Mouse (Mus musculus) layer of hippocampus, adult 11-12 months (tissue): Measurements from ENCODE around the gene Xiap.

Experiments used
- DNase-seq: peaks from one replicate; pipeline ENCODE4 v3.0.0; 2022; ENCODE audit warnings: low spot score

Gene Xiap

DNA sequence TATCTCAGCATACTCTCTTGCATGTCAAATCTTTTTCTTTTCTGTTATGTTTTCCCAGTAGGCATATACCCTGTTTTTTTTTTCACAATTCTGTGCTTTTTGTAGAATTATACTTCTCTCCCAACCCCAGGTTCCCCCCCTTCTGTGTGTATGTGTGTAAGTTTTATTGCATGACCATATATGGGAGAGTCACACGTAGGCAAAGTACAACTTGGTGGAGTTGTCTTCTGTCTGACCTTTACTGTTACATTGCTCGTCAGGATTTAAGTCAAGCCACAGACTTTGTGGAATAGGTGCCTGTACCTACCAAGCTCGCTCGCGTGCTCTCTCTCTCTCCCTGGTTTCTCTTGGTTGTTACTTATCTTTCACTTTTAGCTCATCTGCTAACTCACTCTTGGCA, 28.7 kb downstream of the Xiap start:
- DNase-seq, result no peak

DNA sequence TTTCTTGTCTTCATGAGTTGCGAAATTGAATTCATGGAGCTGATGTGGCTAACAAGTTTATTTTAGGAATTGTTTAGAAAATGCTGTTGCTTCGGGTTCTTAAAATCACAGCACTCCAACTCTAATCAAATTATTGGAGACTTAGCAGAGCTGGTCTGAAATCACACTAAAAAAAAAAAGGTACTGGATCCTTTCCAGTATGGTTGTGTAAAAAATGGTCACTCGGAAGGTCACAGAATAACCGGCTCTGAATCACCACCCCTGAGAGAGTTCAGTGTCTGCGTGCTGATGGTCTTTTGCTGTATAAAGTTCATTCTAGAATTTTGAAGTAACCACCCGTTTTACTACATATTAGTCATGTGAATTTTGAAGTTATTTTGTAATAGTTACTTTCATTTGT, 47.7 kb downstream of the Xiap start:
- no peak for DNase-seq

DNA sequence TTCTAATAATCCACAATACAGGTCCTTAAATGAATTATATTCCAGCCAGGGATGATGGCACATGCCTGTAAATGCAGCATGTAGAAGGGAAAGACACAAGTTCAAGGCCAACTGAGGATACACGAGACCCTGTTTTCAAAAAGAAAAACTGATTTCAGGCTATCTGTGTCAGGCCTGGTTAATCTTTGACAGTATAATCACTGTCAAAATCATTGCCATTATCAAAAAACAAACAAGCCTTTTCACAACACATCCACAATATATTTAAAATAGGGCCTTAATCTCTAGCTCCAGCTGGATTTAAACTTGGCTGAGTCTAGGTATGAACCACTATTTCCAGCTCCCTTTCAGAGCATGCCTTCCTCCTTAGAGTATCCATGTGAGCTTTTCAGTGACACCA, 51.1 kb downstream of the Xiap start:
- DNase-seq, result no peak

DNA sequence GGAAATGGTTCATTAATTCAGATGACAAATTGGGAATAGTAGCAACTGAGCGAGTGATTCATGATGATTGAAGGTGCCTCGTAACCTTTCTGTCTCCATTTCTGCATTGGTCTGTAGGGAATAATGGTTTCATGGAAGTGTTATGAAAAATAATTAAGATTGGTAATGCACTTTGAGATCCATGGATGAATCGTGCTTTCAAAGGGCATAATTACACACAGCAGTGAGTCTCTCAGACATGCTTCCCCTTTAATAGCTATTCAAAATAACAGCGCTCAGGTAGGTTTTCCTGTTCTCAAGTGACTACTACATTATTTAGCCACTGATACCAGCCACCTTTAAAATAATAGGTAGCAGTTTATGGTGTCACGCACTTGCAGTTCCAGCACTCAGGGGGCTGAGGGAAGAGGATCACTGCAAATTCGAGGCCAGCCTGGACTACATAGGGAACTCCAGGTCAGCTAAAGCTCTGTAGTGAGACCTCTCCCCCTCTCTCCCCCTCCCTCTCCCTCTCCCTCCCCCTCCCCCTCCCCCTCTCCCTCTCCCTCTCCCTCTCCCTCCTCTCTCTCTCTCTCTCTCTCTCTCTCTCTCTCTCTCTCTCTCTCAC, 60.1 kb downstream of the Xiap start:
- no peak for DNase-seq

DNA sequence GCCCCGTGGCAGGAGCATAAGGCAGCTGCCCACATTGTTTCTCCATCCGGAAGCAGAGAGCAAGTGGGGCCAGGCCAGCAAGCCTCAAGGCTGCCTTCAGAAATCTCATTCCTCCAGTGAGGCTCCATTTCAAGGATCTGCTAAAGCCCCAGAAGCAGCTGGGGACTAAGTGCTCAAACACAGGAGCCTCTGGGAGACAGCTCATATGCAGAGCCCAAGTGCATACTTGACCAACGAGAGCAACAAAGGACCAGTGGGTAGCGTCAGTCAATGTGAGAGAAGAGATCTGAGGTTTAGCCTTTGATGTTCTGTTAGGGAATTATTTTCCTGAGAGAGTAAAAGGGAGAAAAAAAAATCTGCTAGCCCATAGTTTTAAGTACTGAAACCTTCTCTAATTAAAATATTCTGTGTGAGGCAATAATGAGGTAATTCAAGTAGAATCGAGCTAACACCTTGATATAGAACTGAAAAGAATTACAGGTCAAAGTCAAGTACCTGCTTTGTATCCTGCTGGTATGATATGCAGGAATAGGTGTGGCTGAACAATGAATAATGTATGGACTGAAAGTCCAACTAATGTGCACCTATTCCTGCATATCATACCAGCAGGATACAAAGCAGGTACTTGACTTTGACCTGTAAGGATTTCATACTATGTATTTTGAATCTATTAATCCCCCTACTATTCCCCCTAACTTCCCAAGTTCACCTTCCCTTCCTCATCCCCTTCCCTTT, 65.7 kb downstream of the Xiap start:
- no peak for DNase-seq

DNA sequence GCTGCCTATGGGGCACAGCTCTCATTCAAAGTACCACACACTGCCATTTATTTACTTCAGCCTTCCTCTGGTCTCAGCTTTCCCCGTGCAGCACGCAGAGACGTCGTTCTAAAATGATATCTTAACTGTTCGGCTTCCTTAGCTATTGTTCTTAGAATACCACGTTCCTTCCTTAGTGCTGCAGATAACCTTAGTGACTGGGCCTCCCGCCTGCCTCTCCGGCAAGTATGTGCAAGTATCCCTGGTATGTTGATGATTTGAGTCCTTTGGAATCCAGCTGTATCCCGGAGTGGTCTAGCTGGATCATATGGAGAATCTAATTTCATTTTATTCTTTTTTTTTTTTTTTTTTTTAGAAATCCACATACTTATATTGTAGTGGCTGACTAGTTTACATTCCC, 80.4 kb downstream of the Xiap start:
- DNase-seq, result no peak

DNA sequence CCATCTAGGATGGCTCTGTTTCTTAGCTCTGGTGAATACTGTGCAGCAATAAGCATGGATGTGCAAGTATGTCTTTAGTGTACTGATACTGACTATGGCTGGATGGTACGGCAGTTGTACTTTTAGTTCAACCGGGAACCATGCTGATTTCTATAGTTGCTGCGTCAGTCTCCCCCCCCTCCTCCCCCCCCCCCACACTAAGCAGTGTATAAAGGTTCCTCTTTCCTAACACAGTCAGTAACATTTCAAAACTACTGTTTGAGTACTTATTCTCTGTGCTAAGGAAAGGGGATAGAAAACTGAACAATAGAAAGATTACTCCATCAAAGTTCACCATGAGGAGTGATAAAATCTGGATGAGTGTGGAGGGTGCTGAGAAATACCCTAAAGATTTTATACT, 83.1 kb downstream of the Xiap start:
- no peak for DNase-seq

DNA sequence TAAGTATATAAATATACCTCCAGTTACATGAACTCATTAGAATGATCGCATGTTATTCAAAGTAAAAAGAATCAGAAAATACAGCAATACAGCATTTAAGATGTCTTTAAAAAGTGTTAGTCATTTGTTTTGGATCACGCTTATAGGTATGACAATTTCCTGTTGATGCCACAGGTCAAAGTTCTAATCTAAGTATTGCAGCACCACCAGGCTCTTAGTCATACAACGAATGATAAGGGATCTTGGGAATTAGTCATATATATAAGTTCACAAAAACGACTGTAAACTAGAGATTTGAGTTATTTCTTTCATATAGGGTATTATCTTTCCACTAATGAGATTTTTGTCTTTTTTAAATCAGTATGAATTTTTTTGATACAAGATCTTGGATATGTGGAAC, 84.5 kb downstream of the Xiap start:
- no peak for DNase-seq

DNA sequence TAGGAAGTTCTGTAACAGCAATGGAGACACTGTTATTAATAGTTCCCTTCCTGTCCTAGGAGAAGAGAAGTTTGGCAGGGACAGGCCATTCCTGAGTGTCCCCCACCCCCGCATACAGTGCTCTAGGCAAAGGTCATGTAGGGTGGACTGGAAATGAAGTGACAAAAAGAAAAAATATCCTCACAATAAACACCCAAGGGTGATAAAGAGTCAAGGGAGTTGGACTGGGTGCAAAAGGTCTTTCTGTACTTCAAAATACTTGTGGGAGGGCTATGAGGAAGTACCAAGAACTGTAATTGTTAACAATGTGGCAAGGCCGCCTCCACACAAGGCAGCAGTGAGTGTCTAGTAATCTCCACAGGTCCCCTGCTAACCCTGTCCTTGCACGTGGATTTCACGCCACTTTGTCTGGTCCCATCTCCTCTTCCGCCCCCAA, 88.6 kb downstream of the Xiap start:
- DNase-seq, result peak; percentile 6

DNA sequence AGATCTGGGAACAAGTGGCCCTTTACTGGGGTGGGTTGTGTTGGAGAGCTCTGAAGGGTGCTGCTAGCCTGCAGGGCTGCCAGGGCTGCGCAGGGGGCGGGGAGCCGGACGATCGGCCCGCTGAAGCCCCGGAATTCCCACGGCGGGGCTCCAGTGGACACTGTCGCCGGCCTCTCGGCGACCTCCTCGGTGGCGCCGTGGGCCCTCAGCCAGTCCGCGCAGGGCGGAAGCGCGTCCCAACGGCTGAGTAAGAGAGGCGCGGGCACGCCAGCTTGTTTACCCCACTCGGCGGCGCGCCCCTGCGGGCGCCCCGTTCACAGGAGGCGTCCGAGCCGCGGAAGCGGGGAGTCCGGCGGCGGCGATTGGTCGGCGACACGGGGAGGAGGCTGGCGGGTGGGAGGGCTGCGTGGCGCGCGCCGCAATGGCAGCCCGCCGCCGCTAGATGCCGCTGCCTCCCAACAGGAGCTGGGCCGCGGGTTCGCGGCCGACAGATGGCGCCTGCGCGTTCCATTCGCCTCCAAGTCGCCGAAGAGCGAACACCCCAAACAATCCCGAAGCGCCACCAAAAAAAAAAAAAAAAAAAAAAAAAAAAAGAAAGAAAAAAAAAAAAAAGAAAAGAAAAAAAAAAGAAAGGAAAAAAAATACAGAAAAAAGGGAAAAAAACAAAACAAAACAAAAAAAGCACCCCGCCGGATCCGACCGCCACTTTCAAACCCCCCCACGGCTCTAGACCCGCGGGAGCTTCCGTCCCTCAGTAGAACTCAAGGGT, 89.5 kb downstream of the Xiap start, which contains the start of gene Stag2:
TSS of gene Stag2 (plus strand) at position 530 of the 769 bp plus-strand sequence.
- DNase-seq, result peak; percentile 85

DNA sequence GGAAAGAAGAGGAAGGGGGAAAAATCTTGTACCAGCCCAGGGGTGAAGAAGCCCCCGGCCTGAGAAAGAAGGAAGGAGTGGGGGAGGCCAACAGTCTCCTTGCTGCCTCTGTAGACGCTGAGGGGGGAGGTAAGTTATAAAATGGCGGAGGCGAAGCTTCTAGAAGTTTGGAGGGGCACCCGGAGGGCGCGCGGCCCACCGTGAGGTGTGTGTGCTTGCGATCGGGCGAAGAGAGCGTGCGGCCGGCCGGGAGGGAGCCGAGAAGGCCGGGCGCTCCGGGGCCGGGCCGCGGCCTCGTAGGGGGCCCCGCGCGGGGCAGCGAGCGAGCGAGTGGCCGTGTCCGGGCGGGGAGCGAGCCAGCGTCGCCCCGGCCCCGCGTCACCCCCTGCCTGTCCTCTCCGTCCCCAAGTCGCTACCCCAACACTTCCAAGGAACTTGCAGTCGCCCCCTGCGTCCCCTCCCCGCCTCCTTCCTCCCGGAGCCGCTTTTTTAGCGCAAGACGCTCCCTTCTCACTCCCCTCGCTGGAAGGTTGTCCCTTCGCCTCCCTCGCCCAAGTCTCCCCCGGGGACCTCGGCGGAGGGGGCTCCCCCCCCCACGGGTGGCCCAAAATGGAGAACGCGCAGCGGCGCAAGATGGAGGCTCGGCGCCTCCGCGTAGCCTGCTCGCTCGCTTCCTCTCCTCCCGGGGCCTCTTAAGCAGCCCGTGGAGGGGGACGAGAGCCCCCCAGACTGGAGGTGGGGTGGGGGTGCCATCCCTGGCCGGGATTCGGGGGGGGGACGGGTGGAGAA, 90.3 kb downstream of the Xiap start:
- DNase-seq, result peak; percentile 39

DNA sequence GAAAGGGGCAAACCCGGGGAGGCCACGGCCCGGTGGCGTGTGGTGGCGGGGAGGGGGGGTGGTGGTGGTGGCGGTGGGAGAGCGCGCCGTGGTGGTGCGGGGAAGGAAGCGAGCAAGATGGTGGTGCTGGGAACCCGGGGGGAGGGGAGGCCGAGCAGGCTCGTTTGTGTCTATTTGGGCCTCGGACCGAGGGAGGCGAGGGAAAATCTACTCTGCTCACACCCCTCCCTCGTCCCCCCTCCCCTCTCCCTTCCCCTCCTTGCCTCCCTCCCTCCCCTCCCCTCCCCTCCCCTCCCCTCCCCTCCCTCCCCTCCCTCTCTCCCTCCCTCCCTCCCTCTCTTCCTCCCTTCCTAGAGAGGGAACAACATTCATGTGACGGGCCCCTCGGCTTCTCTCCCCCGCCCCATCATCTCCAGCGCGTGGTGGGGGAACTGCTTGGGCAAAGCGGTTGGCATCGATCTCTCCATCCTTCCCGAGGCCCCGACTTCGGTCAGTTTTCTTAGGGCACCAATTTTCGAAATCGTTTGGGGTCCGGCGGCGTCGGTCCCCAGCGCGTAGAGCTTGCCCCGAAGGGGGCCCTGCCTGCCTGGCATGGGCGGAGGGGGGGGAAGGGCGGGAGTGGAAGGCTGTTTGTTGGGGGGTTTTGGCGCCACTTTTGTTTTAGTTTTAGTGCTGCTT, 91.0 kb downstream of the Xiap start:
- DNase-seq, result peak; percentile 77

DNA sequence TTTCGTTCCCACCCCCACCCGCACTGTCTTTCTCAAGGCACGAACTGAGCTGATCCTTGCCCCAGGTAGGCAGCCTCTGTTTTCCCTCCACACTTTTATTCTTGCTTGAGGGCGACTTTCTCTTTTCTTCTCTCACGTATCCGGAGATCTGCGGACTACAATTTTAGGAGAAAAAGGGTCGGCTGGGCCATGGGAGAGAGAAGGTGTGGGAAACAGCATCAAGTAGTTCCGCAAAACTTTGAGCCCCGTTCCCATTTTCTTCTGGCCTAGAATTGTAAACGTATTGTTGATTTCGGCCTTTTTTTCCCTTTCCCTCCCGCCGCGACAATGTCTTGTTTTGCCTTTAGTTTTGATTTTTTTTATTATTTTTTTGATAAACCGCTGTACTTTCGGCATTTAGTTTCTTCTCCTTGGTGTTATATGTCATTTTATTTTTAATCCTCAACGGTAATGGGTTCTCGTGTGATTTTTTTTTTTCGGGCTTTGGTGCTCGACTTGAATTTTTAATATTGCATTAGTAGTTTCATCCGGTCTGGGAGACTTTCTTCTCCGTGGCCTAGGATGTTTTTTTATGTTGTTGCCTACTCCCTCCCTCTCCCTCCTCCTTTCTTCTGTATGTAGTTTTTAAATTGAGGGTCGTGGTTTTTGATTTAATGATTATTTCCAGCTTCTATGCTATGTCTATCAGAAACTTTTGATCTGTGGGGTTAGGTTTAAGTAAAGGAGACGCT, 91.7 kb downstream of the Xiap start:
- DNase-seq, result peak; percentile 3

DNA sequence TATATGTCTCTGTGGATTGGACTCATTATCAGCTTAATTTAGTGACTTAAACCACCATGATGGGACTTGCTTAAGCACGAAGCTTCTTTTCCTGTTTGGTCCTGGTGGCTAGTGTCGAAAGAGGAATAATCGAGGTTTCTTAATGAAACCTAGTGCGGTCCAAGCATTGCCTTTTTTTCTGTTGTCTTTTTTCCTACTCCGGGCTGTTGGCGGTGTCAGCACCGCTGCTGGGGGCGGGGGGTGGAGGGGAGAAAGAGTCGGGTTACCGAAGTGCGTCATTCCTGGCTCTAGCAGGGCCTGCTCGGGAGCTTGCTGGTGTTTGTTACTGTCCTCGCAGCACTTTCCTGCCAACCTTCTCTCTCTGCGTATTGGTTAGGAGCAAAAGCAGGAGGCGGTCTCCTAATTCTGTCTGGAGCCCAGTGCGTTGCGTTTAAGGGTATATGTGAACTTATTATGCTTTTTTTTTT, 92.5 kb downstream of the Xiap start:
- DNase-seq, result peak; percentile 61

DNA sequence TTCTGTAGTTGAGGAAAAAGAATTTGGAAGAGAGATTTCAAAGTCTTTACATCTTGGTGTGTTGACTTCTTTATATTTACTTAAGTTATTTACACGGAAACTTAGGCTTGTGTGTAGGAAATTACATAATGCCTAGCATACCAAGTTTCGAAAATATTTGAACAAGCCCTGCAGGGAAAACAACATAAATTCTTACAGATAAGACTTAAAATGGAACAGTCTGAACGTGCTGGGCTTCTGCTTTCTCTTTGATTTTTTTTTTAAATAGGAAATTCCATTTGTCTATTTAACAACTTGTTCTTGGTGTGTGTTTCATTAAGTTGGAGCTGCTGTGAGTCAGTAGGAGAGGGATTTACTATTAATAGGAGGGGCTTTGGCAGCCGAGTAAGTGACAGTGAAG, 93.6 kb downstream of the Xiap start:
- no peak for DNase-seq
